Mouse (Mus musculus): ENCODE measurements around the gene Lrrc38. TPM values are rescaled to one million over a fixed set of nuclear protein-coding genes. Genes with fewer than 3 reads are reported as not detected.

The Lrrc38 gene
- polyA plus RNA-seq, 1 experiment, result 0.23 TPM

- no peak for DNase-seq (ENCODE audit: low read depth)
- TF ChIP-seq CTCF (IDR thresholded peaks at IDR 0.05; ENCODE audit: borderline replicate concordance, extremely low read depth, insufficient read depth, insufficient read length) (no peak), POLR2A (IDR thresholded peaks at IDR 0.05; ENCODE audit: borderline replicate concordance, extremely low read depth, insufficient read depth, insufficient read length, poor library complexity, severe bottlenecking) (no peak)
These were observed 2.7 kb downstream of the Lrrc38 start for GRCm38 (mm10) chr4:143352301-143352700.

- TF ChIP-seq POLR2A (IDR thresholded peaks at IDR 0.05; ENCODE audit: borderline replicate concordance, extremely low read depth, insufficient read depth, insufficient read length, poor library complexity, severe bottlenecking) (no peak), CTCF (IDR thresholded peaks at IDR 0.05; ENCODE audit: borderline replicate concordance, extremely low read depth, insufficient read depth, insufficient read length) (no peak)
- no peak for DNase-seq (ENCODE audit: low read depth)
These were observed 12.0 kb downstream of the Lrrc38 start for GRCm38 (mm10) chr4:143361520-143361919.

- peak; percentile 44 for DNase-seq (ENCODE audit: low read depth)
- TF ChIP-seq POLR2A (IDR thresholded peaks at IDR 0.05; ENCODE audit: borderline replicate concordance, extremely low read depth, insufficient read depth, insufficient read length, poor library complexity, severe bottlenecking), result no peak
- TF ChIP-seq CTCF (IDR thresholded peaks at IDR 0.05; ENCODE audit: borderline replicate concordance, extremely low read depth, insufficient read depth, insufficient read length), result no peak
These were observed 17.0 kb downstream of the Lrrc38 start for GRCm38 (mm10) chr4:143366415-143367041.

GRCm38 (mm10) chr4:143379480-143379879 is 29.9 kb downstream of the Lrrc38 start:
- DNase-seq (ENCODE audit: low read depth), result peak; percentile 50
- TF ChIP-seq POLR2A (IDR thresholded peaks at IDR 0.05; ENCODE audit: borderline replicate concordance, extremely low read depth, insufficient read depth, insufficient read length, poor library complexity, severe bottlenecking) (no peak), CTCF (IDR thresholded peaks at IDR 0.05; ENCODE audit: borderline replicate concordance, extremely low read depth, insufficient read depth, insufficient read length) (no peak)

- peak; percentile 58 for DNase-seq (ENCODE audit: low read depth)
- TF ChIP-seq POLR2A (IDR thresholded peaks at IDR 0.05; ENCODE audit: borderline replicate concordance, extremely low read depth, insufficient read depth, insufficient read length, poor library complexity, severe bottlenecking) (no peak), CTCF (IDR thresholded peaks at IDR 0.05; ENCODE audit: borderline replicate concordance, extremely low read depth, insufficient read depth, insufficient read length) (no peak)
These were observed 30.6 kb downstream of the Lrrc38 start for GRCm38 (mm10) chr4:143379931-143380715.

GRCm38 (mm10) chr4:143380716-143381004 is 31.1 kb downstream of the Lrrc38 start:
- TF ChIP-seq CTCF (IDR thresholded peaks at IDR 0.05; ENCODE audit: borderline replicate concordance, extremely low read depth, insufficient read depth, insufficient read length) (peak; percentile 71), POLR2A (IDR thresholded peaks at IDR 0.05; ENCODE audit: borderline replicate concordance, extremely low read depth, insufficient read depth, insufficient read length, poor library complexity, severe bottlenecking) (no peak)
- peak; percentile 56 for DNase-seq (ENCODE audit: low read depth)

- peak; percentile 39 for DNase-seq (ENCODE audit: low read depth)
- no peak for TF ChIP-seq CTCF (IDR thresholded peaks at IDR 0.05; ENCODE audit: borderline replicate concordance, extremely low read depth, insufficient read depth, insufficient read length)
- no peak for TF ChIP-seq POLR2A (IDR thresholded peaks at IDR 0.05; ENCODE audit: borderline replicate concordance, extremely low read depth, insufficient read depth, insufficient read length, poor library complexity, severe bottlenecking)
These were observed 32.6 kb downstream of the Lrrc38 start for GRCm38 (mm10) chr4:143382163-143382562.

GRCm38 (mm10) chr4:143383646-143384045 is 34.1 kb downstream of the Lrrc38 start:
- peak; percentile 23 for DNase-seq (ENCODE audit: low read depth)
- no peak for TF ChIP-seq POLR2A (IDR thresholded peaks at IDR 0.05; ENCODE audit: borderline replicate concordance, extremely low read depth, insufficient read depth, insufficient read length, poor library complexity, severe bottlenecking)
- TF ChIP-seq CTCF (IDR thresholded peaks at IDR 0.05; ENCODE audit: borderline replicate concordance, extremely low read depth, insufficient read depth, insufficient read length), result peak; percentile 59; the same call in 1 of the 2 replicates

GRCm38 (mm10) chr4:143388955-143389702 is 39.6 kb downstream of the Lrrc38 start:
- no peak for TF ChIP-seq POLR2A (IDR thresholded peaks at IDR 0.05; ENCODE audit: borderline replicate concordance, extremely low read depth, insufficient read depth, insufficient read length, poor library complexity, severe bottlenecking)
- TF ChIP-seq CTCF (IDR thresholded peaks at IDR 0.05; ENCODE audit: borderline replicate concordance, extremely low read depth, insufficient read depth, insufficient read length), result peak; percentile 48
- peak; percentile 74 for DNase-seq (ENCODE audit: low read depth)

- DNase-seq (ENCODE audit: low read depth), result no peak
- TF ChIP-seq POLR2A (IDR thresholded peaks at IDR 0.05; ENCODE audit: borderline replicate concordance, extremely low read depth, insufficient read depth, insufficient read length, poor library complexity, severe bottlenecking) (no peak), CTCF (IDR thresholded peaks at IDR 0.05; ENCODE audit: borderline replicate concordance, extremely low read depth, insufficient read depth, insufficient read length) (no peak)
These were observed 44.6 kb downstream of the Lrrc38 start, which contains the start of gene Pramel1 for GRCm38 (mm10) chr4:143394181-143394580. TSS of gene Pramel1 (plus strand) at chr4:143394428.

GRCm38 (mm10) chr4:143411566-143412218 is 62.1 kb downstream of the Lrrc38 start:
- TF ChIP-seq CTCF (IDR thresholded peaks at IDR 0.05; ENCODE audit: borderline replicate concordance, extremely low read depth, insufficient read depth, insufficient read length), result no peak
- TF ChIP-seq POLR2A (IDR thresholded peaks at IDR 0.05; ENCODE audit: borderline replicate concordance, extremely low read depth, insufficient read depth, insufficient read length, poor library complexity, severe bottlenecking), result no peak
- DNase-seq (ENCODE audit: low read depth), result peak; percentile 12
